21 mouse cellular contexts compared by ENCODE assay signal in the genomic region with DNA sequence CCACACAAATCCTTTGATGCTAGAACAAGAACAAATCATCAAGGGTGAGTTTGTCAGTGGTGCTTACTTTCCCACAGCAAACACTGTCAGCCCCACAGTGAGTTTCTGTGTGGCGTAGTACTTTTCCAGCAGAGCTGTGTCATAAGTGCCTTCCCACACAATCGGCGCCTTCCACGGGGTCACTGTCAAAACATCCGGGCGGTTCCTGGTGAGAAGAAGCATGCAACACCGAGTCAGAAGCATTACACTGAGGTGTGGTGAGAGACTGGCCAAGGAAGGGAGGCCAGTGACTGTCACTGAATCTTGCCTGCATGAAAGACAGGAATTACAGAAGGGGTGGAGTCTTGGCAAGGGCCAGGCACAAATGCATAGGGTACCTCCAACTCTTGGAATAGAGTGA. TPM values are rescaled to one million over a fixed set of nuclear protein-coding genes. Genes with fewer than 3 reads are reported as not detected.
"Had no signal": no experiment of that assay in that cellular context is flagged by ENCODE, and none has a peak within 500 bp of the region (broad histone marks: within the 10 kb centered on the region; RNA-seq: fewer than 3 reads in every experiment).

No protein-coding gene starts in this region.

- DNase-seq: kidney, postnatal 4 days; left cerebral cortex, postnatal 4 days; right cerebral cortex, adult 18-20 months; right cerebral cortex, postnatal 25 days; thymus, postnatal 36 days had no signal

- H3K4me3 ChIP-seq: limb, embryonic 13.5 days; midbrain, embryonic 12.5 days; neural tube, embryonic 15.5 days had no signal

- H3K9ac ChIP-seq: limb, embryonic 13.5 days; liver, embryonic 14.5 days; midbrain, embryonic 12.5 days; neural tube, embryonic 15.5 days had no signal

- H3K27ac ChIP-seq: limb, embryonic 13.5 days; liver, embryonic 14.5 days; midbrain, embryonic 12.5 days; neural tube, embryonic 15.5 days had no signal

- ATAC-seq: midbrain, embryonic 16.5 days had no signal

- H3K4me1 ChIP-seq: limb, embryonic 13.5 days; midbrain, embryonic 12.5 days; neural tube, embryonic 15.5 days had no signal

- H3K9me3 ChIP-seq: limb, embryonic 13.5 days; midbrain, embryonic 12.5 days; neural tube, embryonic 15.5 days had no signal

- H3K4me2 ChIP-seq: limb, embryonic 13.5 days; midbrain, embryonic 12.5 days; neural tube, embryonic 15.5 days had no signal

- H3K27me3 ChIP-seq: limb, embryonic 13.5 days; midbrain, embryonic 12.5 days; neural tube, embryonic 15.5 days had no signal

- H3K36me3 ChIP-seq: midbrain, embryonic 12.5 days; neural tube, embryonic 15.5 days had no signal

RNA-seq across cellular contexts. Expression of a gene that starts 10.9 kb away (rescaled TPM):
- total RNA-seq: layer of hippocampus, adult 8-10 months; layer of hippocampus, postnatal 14 days; left cerebral cortex, adult 18-20 months; left cerebral cortex, postnatal 10 days; left cerebral cortex, postnatal 4 days; liver, adult 2 months; megakaryocyte-erythroid progenitor cell, adult 5-6 weeks had no signal
- polyA plus RNA-seq: limb, embryonic 13.5 days; liver, adult 2 months; liver, embryonic 14.5 days; lung, embryonic 16.5 days; midbrain, embryonic 12.5 days; midbrain, embryonic 16.5 days; neural tube, embryonic 11.5 days; neural tube, embryonic 15.5 days; small intestine, adult 2 months; stomach, embryonic 16.5 days; thymus, postnatal 0 days had no signal

RNA-seq across cellular contexts. Expression of a gene that starts 40.3 kb away (rescaled TPM):
- total RNA-seq: layer of hippocampus, adult 8-10 months; layer of hippocampus, postnatal 14 days; left cerebral cortex, adult 18-20 months; left cerebral cortex, postnatal 10 days; left cerebral cortex, postnatal 4 days; liver, adult 2 months; megakaryocyte-erythroid progenitor cell, adult 5-6 weeks had no signal
- polyA plus RNA-seq: limb, embryonic 13.5 days; liver, adult 2 months; liver, embryonic 14.5 days; lung, embryonic 16.5 days; midbrain, embryonic 12.5 days; midbrain, embryonic 16.5 days; neural tube, embryonic 11.5 days; neural tube, embryonic 15.5 days; small intestine, adult 2 months; stomach, embryonic 16.5 days had no signal
